Mouse (Mus musculus) heart, adult 2 months (tissue): ENCODE data around the gene Gsdmc4. TPM values are rescaled to one million over a fixed set of nuclear protein-coding genes. Genes with fewer than 3 reads are reported as not detected.
"Not testable (repeated sequence)": the region's sequence is repeated elsewhere in the genome, so short reads cannot be mapped to it uniquely, and the experiment has no call there.

Source experiments
- DNase-seq, 2 experiments: peaks; one replicate each; pipeline ENCODE4 v3.0.0; 2021
- H3K27ac ChIP-seq: fragments of 200-600 bp; 2 replicates; pipeline ENCODE4 v1.8.1; 2022
- H3K27me3 ChIP-seq: fragments of 200-500 bp; 2 replicates; pipeline ENCODE4 v1.6.1; 2012; ENCODE audit warnings: mild to moderate bottlenecking, low read length, inconsistent platforms, mixed read lengths; ENCODE audit not compliant: control insufficient read depth, insufficient read depth
- H3K36me3 ChIP-seq: fragments of 200-500 bp; 2 replicates; pipeline ENCODE4 v1.6.1; 2012; ENCODE audit warnings: low read length, inconsistent platforms; ENCODE audit not compliant: control insufficient read depth, insufficient read depth
- H3K4me1 ChIP-seq: fragments of 200-500 bp; 2 replicates; pipeline ENCODE4 v1.6.1; 2011; ENCODE audit warnings: low read length; ENCODE audit not compliant: control insufficient read depth, insufficient read depth
- H3K4me3 ChIP-seq: fragments of 200-600 bp; 2 replicates; pipeline ENCODE4 v1.8.1; 2022
- H3K79me2 ChIP-seq: fragments of 200-500 bp; replicated peaks from 2 replicates; pipeline ENCODE4 v1.6.1; 2012; ENCODE audit warnings: mild to moderate bottlenecking, inconsistent platforms, low read length, moderate library complexity, mixed read lengths; ENCODE audit not compliant: control insufficient read depth, insufficient read depth
- H3K9ac ChIP-seq: fragments of 200-500 bp; 2 replicates; pipeline ENCODE4 v1.6.1; 2012; ENCODE audit warnings: low read depth, mild to moderate bottlenecking, control low read depth, inconsistent platforms, low read length, mixed read lengths
- CTCF ChIP-seq: fragments of 200-600 bp; IDR thresholded peaks from 2 replicates; pipeline ENCODE4 v1.8.1; 2022; ENCODE audit warnings: antibody characterized with exemption, mild to moderate bottlenecking, moderate library complexity
- EP300 ChIP-seq: fragments of 200-500 bp; IDR thresholded peaks from 2 replicates; pipeline ENCODE4 v1.6.1; 2011; ENCODE audit warnings: low read depth, low read length, control low read depth; ENCODE audit not compliant: insufficient read depth
- POLR2A ChIP-seq: fragments of 200-500 bp; IDR thresholded peaks from 2 replicates; pipeline ENCODE4 v1.6.1; 2011; ENCODE audit warnings: mild to moderate bottlenecking, low read depth, low read length, control low read depth; ENCODE audit not compliant: insufficient read depth
- WGBS: fragments of 180-500 bp; shearing (Covaris S2); methylation state at CpG from one replicate; pipeline ENCODE4 v1.1.7; 2018; 5-methylcytosine and 5-hydroxymethylcytosine counted together
- intact Hi-C: fragments of 180-260 bp; cut with DNase I; formaldehyde crosslinking; loops from one replicate; pipeline ENCODE4 v1.15.1; 2025
- long read RNA-seq: library from polyadenylated mRNA; stranded (forward); transcript quantifications from one replicate; pipeline ENCODE4 v2.0.0, GENCODE M21; 2021
- polyA plus RNA-seq: library from polyadenylated mRNA; depleted of rRNA; stranded (reverse); fragments of >200 nt; gene quantifications from 2 replicates; pipeline ENCODE4 v1.2.3, GENCODE M21; 2012; rRNA removed
- total RNA-seq, 2 experiments: library from RNA; stranded (reverse); gene quantifications; 2 replicates each; pipeline ENCODE4 v1.2.3; 2021

The Gsdmc4 gene
- not detected for total RNA-seq
- polyA plus RNA-seq, result 0.08 TPM in 1 of 2 replicates, not detected in the other
- long read RNA-seq, result 0 reads

- H3K36me3 ChIP-seq, H3K27ac ChIP-seq, H3K4me3 ChIP-seq, H3K9ac ChIP-seq, H3K4me1 ChIP-seq, intact Hi-C loops, H3K27me3 ChIP-seq, DNase-seq, H3K79me2 ChIP-seq: not testable (repeated sequence)
- 85% methylated on average over 2 of the region's 2 CpGs for WGBS
These were observed at the start of gene Gsdmc4 for GRCm38 (mm10) chr15:63912197-63912596. Gene Gsdmc4 (minus strand): TSS chr15:63912297.

DNA sequence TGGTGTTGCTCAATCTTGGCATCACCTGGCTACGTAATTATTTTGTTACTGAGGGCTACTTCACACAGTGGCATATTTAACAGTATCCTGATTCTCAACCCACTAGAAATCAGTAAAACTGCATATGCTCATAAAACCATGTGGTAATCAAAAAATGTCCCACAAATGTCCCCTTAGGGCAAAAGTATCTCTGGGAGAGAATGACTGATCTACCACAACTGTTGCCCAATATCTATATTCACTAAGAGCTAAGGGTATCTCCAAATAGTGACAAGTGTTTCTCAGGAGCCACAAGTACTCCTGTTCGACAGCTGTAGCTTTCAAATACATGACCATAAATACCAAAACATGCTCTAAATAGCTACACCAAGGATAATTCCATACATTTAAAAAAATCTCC, 48.4 kb upstream of the Gsdmc4 start:
- DNase-seq, result no peak
- WGBS, result 97% methylated on average over 2 of the region's 2 CpGs
- H3K27ac ChIP-seq, result no peak overlapping the region
- no peaks in the 10 kb centered on the region for H3K79me2 ChIP-seq
- H3K4me3 ChIP-seq, result no peak overlapping the region
- no peak overlapping the region for H3K9ac ChIP-seq
- H3K4me1 ChIP-seq, result peaks cover 1% of the 10 kb centered on the region; the same call in 1 of the 2 replicates
- TF ChIP-seq POLR2A (no peak), EP300 (no peak), CTCF (no peak)
- intact Hi-C loops, result no loop called here
- no peaks in the 10 kb centered on the region for H3K27me3 ChIP-seq
- no peaks in the 10 kb centered on the region; the same call in 1 of the 2 replicates for H3K36me3 ChIP-seq

GRCm38 (mm10) chr15:63957553-63957952, 45.5 kb upstream of the Gsdmc4 start:
- no peak for DNase-seq
- no peak for TF ChIP-seq CTCF
- no peak for TF ChIP-seq POLR2A
- no peak for TF ChIP-seq EP300
- no peaks in the 10 kb centered on the region for H3K79me2 ChIP-seq
- no peak overlapping the region for H3K4me3 ChIP-seq
- H3K9ac ChIP-seq, result no peak overlapping the region
- intact Hi-C loops, result no loop called here
- H3K27me3 ChIP-seq, result no peaks in the 10 kb centered on the region
- no peak overlapping the region for H3K27ac ChIP-seq
- H3K36me3 ChIP-seq, result no peaks in the 10 kb centered on the region; the same call in 1 of the 2 replicates
- peaks cover 1% of the 10 kb centered on the region; the same call in 1 of the 2 replicates for H3K4me1 ChIP-seq

DNA sequence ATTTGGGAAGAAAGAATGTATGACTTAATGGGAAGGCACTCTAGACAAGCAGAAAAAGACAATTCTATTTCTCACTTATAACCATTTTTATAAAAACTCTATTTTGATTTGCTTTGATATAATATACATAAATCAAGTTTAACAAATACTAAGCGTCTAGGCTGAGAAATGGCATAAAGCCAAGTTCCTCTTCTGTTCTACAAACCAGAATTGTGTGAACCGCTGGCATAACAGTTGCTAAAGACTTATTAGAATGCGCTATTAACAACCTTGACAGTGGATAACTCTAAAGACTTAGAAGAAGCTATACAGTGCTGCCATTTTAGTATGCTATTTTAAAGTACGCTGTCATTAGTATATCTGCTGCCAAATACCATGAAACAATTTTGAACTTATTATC, 41.2 kb upstream of the Gsdmc4 start:
- intact Hi-C loops, result no loop called here

DNA sequence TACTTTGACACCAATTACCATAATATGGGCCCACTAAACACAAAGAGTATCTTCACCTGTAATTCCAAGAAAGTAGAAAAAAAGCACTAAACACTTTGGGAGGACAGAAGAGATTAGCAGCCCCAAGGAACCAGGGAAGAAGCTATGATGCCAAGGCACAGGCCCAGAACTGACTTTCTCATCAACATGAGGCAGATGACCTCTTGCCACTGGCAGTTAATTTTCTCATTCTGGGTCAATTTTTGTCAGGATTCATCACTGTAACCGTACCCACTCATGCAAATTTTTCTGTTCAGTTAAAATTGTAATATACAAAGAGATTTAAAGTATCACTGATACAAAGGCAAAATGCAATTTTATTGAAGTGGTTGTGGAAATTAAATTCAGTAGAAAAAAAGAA, 29.1 kb upstream of the Gsdmc4 start:
- H3K27ac ChIP-seq, result no peak overlapping the region
- H3K4me1 ChIP-seq, result no peaks in the 10 kb centered on the region
- no peak overlapping the region for H3K9ac ChIP-seq
- H3K36me3 ChIP-seq, result no peaks in the 10 kb centered on the region; the same call in none of the 2 replicates
- no peaks in the 10 kb centered on the region for H3K79me2 ChIP-seq
- no peak overlapping the region for H3K4me3 ChIP-seq
- TF ChIP-seq POLR2A, result no peak
- no peak for TF ChIP-seq EP300
- no peak for TF ChIP-seq CTCF
- DNase-seq, result no peak
- no peaks in the 10 kb centered on the region for H3K27me3 ChIP-seq
- intact Hi-C loops, result no loop called here
- WGBS, result 91% methylated on average over 1 of the region's 1 CpGs

More for the DNA sequence above, 41.2 kb upstream of the Gsdmc4 start:
- H3K4me3 ChIP-seq, result no peak overlapping the region
- H3K79me2 ChIP-seq, result no peaks in the 10 kb centered on the region
- WGBS, result 76% methylated on average over 4 of the region's 4 CpGs
- no peak overlapping the region for H3K27ac ChIP-seq
- no peak overlapping the region for H3K9ac ChIP-seq
- H3K4me1 ChIP-seq, result no peaks in the 10 kb centered on the region
- TF ChIP-seq EP300 (no peak), POLR2A (no peak), CTCF (no peak)
- DNase-seq, result no peak
- peaks cover 3% of the 10 kb centered on the region for H3K36me3 ChIP-seq
- H3K27me3 ChIP-seq, result no peaks in the 10 kb centered on the region

DNA sequence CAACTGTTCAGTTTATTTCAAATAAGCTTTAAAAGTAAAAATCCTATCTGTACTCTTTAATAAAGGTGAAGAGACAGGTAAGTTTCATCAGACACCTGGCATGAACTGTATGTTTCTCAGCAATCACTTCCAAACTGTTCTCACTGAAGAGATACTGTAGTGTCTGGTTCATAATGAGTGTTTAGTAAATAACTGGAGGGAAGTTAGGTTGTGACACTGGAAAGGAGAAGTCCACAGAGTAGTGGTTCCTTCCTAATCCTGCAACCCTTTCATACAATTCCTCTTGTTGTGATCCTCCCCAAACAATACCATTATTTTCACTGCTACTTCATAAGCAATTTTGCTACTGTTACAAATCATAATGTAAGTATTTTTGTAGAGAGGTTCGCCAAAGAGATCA, 20.6 kb upstream of the Gsdmc4 start:
- Histone ChIP-seq H3K27me3 (no peaks in the 10 kb centered on the region), H3K36me3 (no peaks in the 10 kb centered on the region; the same call in 1 of the 2 replicates), H3K4me3 (no peak overlapping the region), H3K4me1 (no peaks in the 10 kb centered on the region), H3K27ac (no peak overlapping the region), H3K9ac (no peak overlapping the region), H3K79me2 (no peaks in the 10 kb centered on the region)
- 96% methylated on average over 1 of the region's 1 CpGs for WGBS
- intact Hi-C loops, result loop anchor here (10.0 kb wide), 1 partner anchor 182 kb away; no protein-coding TSS in a partner anchor
- TF ChIP-seq EP300 (no peak), CTCF (no peak), POLR2A (no peak)
- no peak for DNase-seq
